Mouse (Mus musculus): Measurements from ENCODE around the gene Irs1. TPM values are rescaled to one million over a fixed set of nuclear protein-coding genes. Genes with fewer than 3 reads are reported as not detected.
A peak's percentile ranks its signal among the peaks of the same experiment; 100 is the strongest.

Irs1 gene
- polyA plus RNA-seq, 1 experiment = 3.9 TPM

DNA sequence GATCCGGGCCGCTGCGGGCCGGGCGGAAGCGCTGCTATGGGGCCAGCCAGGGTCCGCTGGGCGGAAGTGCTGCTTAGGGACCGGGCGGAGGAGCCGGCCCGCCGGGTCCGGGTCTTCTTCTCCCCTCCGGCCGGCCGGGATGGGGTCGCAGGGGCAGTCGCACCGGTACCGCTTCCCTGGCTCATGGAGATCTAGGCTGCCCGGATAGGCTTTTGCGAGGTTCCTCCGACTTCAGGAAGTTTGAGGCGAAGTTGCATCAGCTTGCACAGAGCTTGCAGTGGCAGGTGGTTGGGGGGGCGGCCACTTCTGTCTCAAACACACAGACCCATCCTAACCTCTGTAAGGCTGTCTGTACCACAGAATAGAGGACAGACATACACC is 25.5 kb upstream of the Irs1 start:
- TF ChIP-seq MYOG (IDR thresholded peaks at IDR 0.05; ENCODE audit: control insufficient read depth in 1 of 3, insufficient read depth in 1 of 3, insufficient read length in 2 of 3, low read depth in 2 of 3) (peak in 2 of 3 experiments; percentile 29 to 87), MYOD1 (IDR thresholded peaks at IDR 0.05; ENCODE audit: control insufficient read depth in 1 of 3, insufficient read length in 2 of 3, low read depth in 2 of 3) (peak; percentile 71 to 92 (median 80)), SRF (IDR thresholded peaks at IDR 0.05; ENCODE audit: control insufficient read depth, insufficient read length, low read depth) (no peak), TCF12 (IDR thresholded peaks at IDR 0.05; ENCODE audit: insufficient read depth, poor library complexity, severe bottlenecking) (peak; percentile 32), POLR2AphosphoS2 (IDR thresholded peaks at IDR 0.05; ENCODE audit: insufficient read length, low read depth) (no peak), E2F4 (IDR thresholded peaks at IDR 0.05; ENCODE audit: insufficient read depth) (no peak), REST (IDR thresholded peaks at IDR 0.05; ENCODE audit: insufficient read depth, insufficient read length) (no peak), CEBPB (IDR thresholded peaks at IDR 0.05; ENCODE audit: insufficient read depth, poor library complexity, severe bottlenecking) (peak; percentile 80), USF1 (IDR thresholded peaks at IDR 0.05; ENCODE audit: low read depth) (no peak), MAX (IDR thresholded peaks at IDR 0.05; ENCODE audit: low read depth) (peak; percentile 45)
- peaks cover 42% of the 10 kb centered on the region for H3K79me2 ChIP-seq (ENCODE audit: control insufficient read depth, insufficient read depth)
- peak overlapping the region; percentile 47 for H3K4me3 ChIP-seq
- no peaks in the 10 kb centered on the region for H3K36me3 ChIP-seq (ENCODE audit: control insufficient read depth, insufficient read depth)
- H3ac ChIP-seq (ENCODE audit: control insufficient read depth, insufficient read length) = peak overlapping the region; percentile 27
- peak overlapping the region; percentile 63 for H3K4me2 ChIP-seq (ENCODE audit: low read depth)
- H3K27me3 ChIP-seq (ENCODE audit: control insufficient read depth, insufficient read depth, insufficient read length) = no peaks in the 10 kb centered on the region

DNA sequence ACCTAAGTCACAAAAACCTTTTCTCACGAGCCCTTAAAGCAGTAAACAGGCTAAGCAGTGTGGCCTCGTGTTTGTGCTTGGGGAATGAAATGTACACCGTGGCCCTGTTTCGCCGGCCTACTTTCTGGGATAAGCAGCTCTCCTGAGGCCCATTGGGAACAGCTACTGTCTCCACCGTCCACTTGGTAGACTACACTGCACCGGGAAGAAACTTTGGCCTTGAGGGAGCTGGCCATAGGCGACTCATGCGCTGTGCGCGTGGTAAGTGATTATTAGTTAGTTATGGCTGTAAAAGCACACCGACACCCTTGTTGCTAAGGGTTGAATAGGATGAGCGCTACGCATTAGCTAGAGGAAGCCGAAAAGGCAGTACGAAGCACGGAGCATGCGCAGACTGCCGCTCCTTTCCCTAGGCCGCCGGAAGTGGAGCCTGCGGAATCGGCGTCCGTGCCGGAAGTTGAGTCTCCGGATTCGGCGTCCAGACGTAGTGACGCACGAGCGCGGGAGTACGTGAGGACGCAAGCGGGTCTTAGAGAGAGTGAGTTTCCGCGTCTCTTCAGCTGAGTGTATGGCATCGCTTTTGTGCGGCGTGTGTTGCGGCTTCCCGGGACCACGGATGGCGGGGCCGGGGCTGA is 25.0 kb upstream of the Irs1 start, which contains the start of gene Rhbdd1:
Rhbdd1 (plus strand) TSS at position 342 of the 635 bp plus-strand sequence.
- Histone ChIP-seq H3K79me2 (ENCODE audit: control insufficient read depth, insufficient read depth) (peaks cover 37% of the 10 kb centered on the region), H3K36me3 (ENCODE audit: control insufficient read depth, insufficient read depth) (no peaks in the 10 kb centered on the region), H3K4me2 (ENCODE audit: low read depth) (peak within 1 kb of the TSS; percentile 98), H3K27me3 (ENCODE audit: control insufficient read depth, insufficient read depth, insufficient read length) (no peaks in the 10 kb centered on the region), H3K4me3 (peak within 1 kb of the TSS; percentile 47), H3ac (ENCODE audit: control insufficient read depth, insufficient read length) (peak within 1 kb of the TSS; percentile 27)
- peak in 1 of 3 experiments; percentile 10 for TF ChIP-seq MYOD1 (IDR thresholded peaks at IDR 0.05; ENCODE audit: control insufficient read depth in 1 of 3, insufficient read length in 2 of 3, low read depth in 2 of 3)
- no peak for TF ChIP-seq USF1 (IDR thresholded peaks at IDR 0.05; ENCODE audit: low read depth)
- TF ChIP-seq POLR2AphosphoS2 (IDR thresholded peaks at IDR 0.05; ENCODE audit: insufficient read length, low read depth) = peak; percentile 98
- TF ChIP-seq SRF (IDR thresholded peaks at IDR 0.05; ENCODE audit: control insufficient read depth, insufficient read length, low read depth) = peak; percentile 40
- TF ChIP-seq POLR2A (IDR thresholded peaks at IDR 0.05; ENCODE audit: insufficient read length, low read depth) = peak; percentile 87

DNA sequence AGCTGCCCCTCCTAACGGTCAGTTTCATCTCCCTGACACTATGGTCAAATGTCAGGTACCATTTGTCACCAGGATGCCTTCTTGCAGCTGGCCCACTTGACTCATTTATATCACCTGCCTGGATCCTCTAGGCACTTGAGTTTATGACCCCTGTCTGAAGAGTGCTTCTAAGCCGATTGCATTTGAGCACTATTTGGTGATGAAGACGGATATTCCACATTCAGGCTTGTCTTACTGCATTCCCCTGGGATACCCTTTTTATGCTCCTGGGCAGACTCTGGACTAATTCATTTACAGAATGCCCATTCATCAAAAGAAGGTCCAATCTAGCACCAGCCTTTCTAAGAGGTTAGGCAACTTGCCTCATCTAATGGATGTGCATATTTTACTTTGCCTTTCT is 13.3 kb upstream of the Irs1 start:
- Histone ChIP-seq H3K4me2 (ENCODE audit: low read depth) (no peak overlapping the region), H3ac (ENCODE audit: control insufficient read depth, insufficient read length) (no peak overlapping the region), H3K79me2 (ENCODE audit: control insufficient read depth, insufficient read depth) (no peaks in the 10 kb centered on the region), H3K36me3 (ENCODE audit: control insufficient read depth, insufficient read depth) (no peaks in the 10 kb centered on the region), H3K4me3 (no peak overlapping the region), H3K27me3 (ENCODE audit: control insufficient read depth, insufficient read depth, insufficient read length) (no peaks in the 10 kb centered on the region)
- TF ChIP-seq MAX (IDR thresholded peaks at IDR 0.05; ENCODE audit: low read depth) = no peak
- peak in 1 of 3 experiments; percentile 26 for TF ChIP-seq MYOG (IDR thresholded peaks at IDR 0.05; ENCODE audit: control insufficient read depth in 1 of 3, insufficient read depth in 1 of 3, insufficient read length in 2 of 3, low read depth in 2 of 3)
- no peak for TF ChIP-seq REST (IDR thresholded peaks at IDR 0.05; ENCODE audit: insufficient read depth, insufficient read length)
- TF ChIP-seq SRF (IDR thresholded peaks at IDR 0.05; ENCODE audit: control insufficient read depth, insufficient read length, low read depth) = no peak
- no peak for TF ChIP-seq E2F4 (IDR thresholded peaks at IDR 0.05; ENCODE audit: insufficient read depth)
- no peak for TF ChIP-seq TCF3 (IDR thresholded peaks at IDR 0.05; ENCODE audit: insufficient read length, low read depth)
- TF ChIP-seq POLR2A (IDR thresholded peaks at IDR 0.05; ENCODE audit: insufficient read length, low read depth) = no peak
- no peak for TF ChIP-seq POLR2AphosphoS2 (IDR thresholded peaks at IDR 0.05; ENCODE audit: insufficient read length, low read depth)
- TF ChIP-seq MYOD1 (IDR thresholded peaks at IDR 0.05; ENCODE audit: control insufficient read depth in 1 of 3, insufficient read length in 2 of 3, low read depth in 2 of 3) = peak in 2 of 3 experiments; percentile 34 to 41
- TF ChIP-seq TCF12 (IDR thresholded peaks at IDR 0.05; ENCODE audit: insufficient read depth, poor library complexity, severe bottlenecking) = no peak
- TF ChIP-seq CEBPB (IDR thresholded peaks at IDR 0.05; ENCODE audit: insufficient read depth, poor library complexity, severe bottlenecking) = no peak
- no peak for TF ChIP-seq USF1 (IDR thresholded peaks at IDR 0.05; ENCODE audit: low read depth)

DNA sequence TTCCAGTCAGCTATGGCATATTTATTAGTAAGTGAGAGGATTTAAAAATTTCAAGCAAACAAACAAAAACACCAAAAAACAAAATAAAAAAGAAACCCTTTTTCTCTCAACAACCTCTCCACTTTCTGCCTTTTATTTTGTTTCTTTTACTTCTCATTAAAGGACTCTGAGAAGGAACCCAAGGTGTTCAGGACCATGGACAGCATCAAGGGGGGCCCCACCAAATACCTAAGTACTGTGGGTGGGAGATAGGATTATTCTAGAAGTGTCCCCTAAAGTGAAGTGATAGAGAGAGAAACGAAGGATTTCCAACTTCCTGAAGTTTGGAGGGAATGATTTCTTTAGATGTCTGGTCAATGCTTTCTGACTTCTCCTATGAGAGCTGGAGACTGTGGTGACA is 7.4 kb upstream of the Irs1 start:
- H3K36me3 ChIP-seq (ENCODE audit: control insufficient read depth, insufficient read depth) = no peaks in the 10 kb centered on the region
- H3K79me2 ChIP-seq (ENCODE audit: control insufficient read depth, insufficient read depth) = no peaks in the 10 kb centered on the region
- H3ac ChIP-seq (ENCODE audit: control insufficient read depth, insufficient read length) = no peak overlapping the region
- TF ChIP-seq TCF12 (IDR thresholded peaks at IDR 0.05; ENCODE audit: insufficient read depth, poor library complexity, severe bottlenecking) = no peak
- no peak for TF ChIP-seq SRF (IDR thresholded peaks at IDR 0.05; ENCODE audit: control insufficient read depth, insufficient read length, low read depth)
- TF ChIP-seq POLR2AphosphoS2 (IDR thresholded peaks at IDR 0.05; ENCODE audit: insufficient read length, low read depth) = no peak
- no peak for TF ChIP-seq USF1 (IDR thresholded peaks at IDR 0.05; ENCODE audit: low read depth)
- TF ChIP-seq TCF3 (IDR thresholded peaks at IDR 0.05; ENCODE audit: insufficient read length, low read depth) = no peak
- no peak for TF ChIP-seq REST (IDR thresholded peaks at IDR 0.05; ENCODE audit: insufficient read depth, insufficient read length)
- no peak for TF ChIP-seq POLR2A (IDR thresholded peaks at IDR 0.05; ENCODE audit: insufficient read length, low read depth)
- TF ChIP-seq E2F4 (IDR thresholded peaks at IDR 0.05; ENCODE audit: insufficient read depth) = no peak
- TF ChIP-seq CEBPB (IDR thresholded peaks at IDR 0.05; ENCODE audit: insufficient read depth, poor library complexity, severe bottlenecking) = no peak
- no peak for TF ChIP-seq MAX (IDR thresholded peaks at IDR 0.05; ENCODE audit: low read depth)
- H3K4me2 ChIP-seq (ENCODE audit: low read depth) = no peak overlapping the region
- no peaks in the 10 kb centered on the region for H3K27me3 ChIP-seq (ENCODE audit: control insufficient read depth, insufficient read depth, insufficient read length)
- no peak overlapping the region for H3K4me3 ChIP-seq

Data from myocyte (in vitro differentiated cells).